Mouse (Mus musculus) liver, embryonic 12.5 days (tissue): Measurements from ENCODE around the gene Raet1e. TPM values are rescaled to one million over a fixed set of nuclear protein-coding genes. Genes with fewer than 3 reads are reported as not detected.
"Not testable (repeated sequence)": the region's sequence is repeated elsewhere in the genome, so short reads cannot be mapped to it uniquely, and the experiment has no call there.

Source experiments
- ATAC-seq: fragments of 200-750 bp; cut with Nextera tagmentation; 2 replicates; pipeline ENCODE4 v1.8.0; 2017; ENCODE audit warnings: moderate number of reproducible peaks, mild to moderate bottlenecking, moderate library complexity
- H3K27ac ChIP-seq: fragments of 300-500 bp; sonication (generic); 2 replicates; pipeline ENCODE4 v1.5.1; 2016; ENCODE audit warnings: mild to moderate bottlenecking
- H3K27me3 ChIP-seq: fragments of 300-500 bp; sonication (generic); replicated peaks from 2 replicates; pipeline ENCODE4 v1.6.1; 2016; ENCODE audit warnings: mild to moderate bottlenecking, moderate library complexity
- H3K36me3 ChIP-seq: fragments of 300-500 bp; sonication (generic); 2 replicates; pipeline ENCODE4 v1.6.1; 2016; ENCODE audit warnings: mild to moderate bottlenecking, moderate library complexity
- H3K4me1 ChIP-seq: fragments of 300-500 bp; sonication (generic); 2 replicates; pipeline ENCODE4 v1.6.1; 2016
- H3K4me2 ChIP-seq: fragments of 300-500 bp; sonication (generic); 2 replicates; pipeline ENCODE4 v1.6.1; 2016; ENCODE audit warnings: mild to moderate bottlenecking, moderate library complexity
- H3K4me3 ChIP-seq: fragments of 300-500 bp; sonication (generic); 2 replicates; pipeline ENCODE4 v1.5.1; 2016; ENCODE audit warnings: mild to moderate bottlenecking, moderate library complexity
- H3K9ac ChIP-seq: fragments of 300-500 bp; sonication (generic); 2 replicates; pipeline ENCODE4 v1.6.1; 2016; ENCODE audit warnings: mild to moderate bottlenecking, moderate library complexity
- H3K9me3 ChIP-seq: fragments of 300-500 bp; sonication (generic); replicated peaks from 2 replicates; pipeline ENCODE4 v1.6.1; 2016; ENCODE audit warnings: mild to moderate bottlenecking, moderate library complexity
- WGBS: fragments of 180-500 bp; shearing (Covaris S2); methylation state at CpG from one replicate; pipeline ENCODE4 v1.1.7; 2016; ENCODE audit not compliant: insufficient replicate concordance; 5-methylcytosine and 5-hydroxymethylcytosine counted together
- polyA plus RNA-seq: library from polyadenylated mRNA; unstranded; fragments of >200 nt; fragmentation: Nextera tagmentation; extraction: Ambion mirVana; gene quantifications from 2 replicates; pipeline ENCODE4 v1.2.1, GENCODE M21; 2016

Gene Raet1e
- polyA plus RNA-seq, 1 experiment from 2014 or later = 1.3 TPM

DNA sequence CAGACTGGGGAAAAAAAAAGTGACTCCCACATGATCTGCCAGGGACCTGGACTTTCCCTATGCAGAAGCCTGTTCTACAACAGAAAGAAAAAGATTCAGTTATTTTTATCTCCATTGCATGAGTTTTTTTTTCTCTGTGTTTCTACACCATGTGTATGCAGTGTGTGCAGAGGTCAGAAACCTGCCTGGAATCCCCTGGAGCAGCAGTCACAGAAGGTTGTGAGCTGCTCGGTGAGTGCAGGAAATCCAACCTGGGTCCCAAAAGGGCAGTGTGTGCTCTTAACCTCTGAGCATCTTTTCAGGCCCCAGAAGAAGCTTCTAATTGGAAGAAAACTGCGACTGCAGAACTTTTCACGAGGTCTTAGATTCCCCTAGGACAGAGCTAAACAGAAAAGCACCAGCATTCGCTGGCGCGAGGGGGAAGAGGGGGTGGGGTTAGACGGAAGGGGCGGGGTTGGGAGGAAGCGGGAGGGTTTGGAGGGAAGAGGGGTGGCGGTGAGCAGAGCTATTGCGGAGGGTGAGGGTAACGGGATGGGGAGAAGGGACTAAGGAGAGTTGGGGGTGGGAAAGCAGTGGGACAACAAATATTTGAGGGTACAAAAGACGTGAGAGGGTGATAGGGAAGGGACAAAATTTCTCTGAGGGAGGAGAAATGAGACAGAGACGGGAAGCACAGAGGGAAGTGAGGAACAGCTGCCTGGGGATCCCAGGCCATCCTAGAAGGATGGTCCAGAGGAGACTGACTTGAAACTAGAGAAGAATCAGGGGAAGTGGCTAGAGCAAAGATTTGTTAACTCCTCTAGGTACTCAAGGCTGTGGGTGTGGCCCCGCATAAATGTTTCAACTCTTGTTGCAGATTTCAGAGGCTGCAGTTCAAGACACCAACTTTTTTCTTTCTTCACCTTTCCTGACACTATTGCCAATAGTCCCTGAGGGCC lies 203.3 kb downstream of the Raet1e start:
- not testable (repeated sequence) for H3K4me3 ChIP-seq, H3K9me3 ChIP-seq, H3K36me3 ChIP-seq, H3K9ac ChIP-seq, H3K27ac ChIP-seq, H3K4me1 ChIP-seq, H3K27me3 ChIP-seq
- H3K4me2 ChIP-seq = peak overlapping the region; percentile 37
- 0 out of 2 replicates have a peak, but pooled peaks have one; percentile 40 for ATAC-seq
- WGBS = 1% methylated on average over 10 of the region's 15 CpGs

DNA sequence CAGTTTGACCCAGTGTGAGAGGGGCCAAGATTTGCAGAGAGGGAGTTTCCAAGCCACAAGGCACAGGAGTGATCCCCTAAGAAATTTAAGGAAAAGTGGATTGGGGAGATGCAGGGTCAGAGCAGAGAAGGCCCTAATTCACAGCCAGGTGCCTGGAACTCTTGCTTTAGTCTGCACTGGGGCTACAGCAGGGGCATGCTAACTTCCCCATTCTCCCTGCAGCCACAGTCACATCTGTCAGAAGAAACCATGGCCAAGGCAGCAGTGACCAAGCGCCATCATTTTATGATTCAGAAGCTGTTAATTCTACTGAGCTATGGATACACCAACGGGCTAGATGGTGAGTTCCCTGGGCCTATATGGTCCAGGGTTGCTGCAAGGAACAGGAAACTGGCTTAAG lies 204.1 kb downstream of the Raet1e start:
- ATAC-seq, H3K9ac ChIP-seq, H3K27ac ChIP-seq, H3K4me3 ChIP-seq, H3K27me3 ChIP-seq, H3K4me1 ChIP-seq, H3K36me3 ChIP-seq, H3K4me2 ChIP-seq, H3K9me3 ChIP-seq: not testable (repeated sequence)
- 40% methylated on average over 2 of the region's 2 CpGs for WGBS

GRCm38 (mm10) chr10:22364915-22365314 lies 206.5 kb downstream of the Raet1e start:
- not testable (repeated sequence) for H3K9me3 ChIP-seq, ATAC-seq, H3K27me3 ChIP-seq, H3K4me1 ChIP-seq, H3K36me3 ChIP-seq, H3K4me2 ChIP-seq, H3K9ac ChIP-seq, H3K27ac ChIP-seq, H3K4me3 ChIP-seq
- 42% methylated on average over 2 of the region's 2 CpGs for WGBS

- 6% methylated on average over 9 of the region's 10 CpGs for WGBS
- not testable (repeated sequence) for H3K27ac ChIP-seq, H3K4me1 ChIP-seq, H3K4me3 ChIP-seq, H3K4me2 ChIP-seq, H3K27me3 ChIP-seq, H3K9ac ChIP-seq, H3K36me3 ChIP-seq, H3K9me3 ChIP-seq, ATAC-seq
These were observed 222.9 kb downstream of the Raet1e start for GRCm38 (mm10) chr10:22381226-22381625.

DNA sequence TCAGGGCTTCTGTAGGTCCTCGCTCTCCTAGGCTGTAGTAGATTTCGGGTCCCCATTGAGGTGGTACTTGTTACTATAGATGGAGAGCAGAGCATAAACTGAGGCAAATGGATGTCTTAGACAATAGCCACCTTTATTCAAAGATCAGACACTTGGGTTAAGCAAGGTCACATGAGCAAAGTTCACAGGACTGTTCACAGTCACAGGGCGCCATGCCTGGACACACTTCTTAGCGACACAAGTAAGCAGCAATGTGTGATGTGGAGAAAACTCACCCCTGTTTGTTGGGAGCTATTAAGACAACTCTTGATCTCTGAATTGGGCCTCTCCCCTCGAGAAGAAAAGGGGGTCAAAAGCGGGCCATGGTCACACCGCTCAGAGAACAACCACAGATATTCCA lies 231.8 kb downstream of the Raet1e start:
- WGBS = 79% methylated on average over 7 of the region's 7 CpGs
- H3K9me3 ChIP-seq, H3K36me3 ChIP-seq, H3K4me3 ChIP-seq, ATAC-seq, H3K4me1 ChIP-seq, H3K27me3 ChIP-seq, H3K27ac ChIP-seq, H3K9ac ChIP-seq, H3K4me2 ChIP-seq: not testable (repeated sequence)

GRCm38 (mm10) chr10:22391616-22392015 lies 233.2 kb downstream of the Raet1e start:
- ATAC-seq, H3K4me2 ChIP-seq, H3K27me3 ChIP-seq, H3K4me1 ChIP-seq, H3K36me3 ChIP-seq, H3K9me3 ChIP-seq, H3K4me3 ChIP-seq, H3K27ac ChIP-seq, H3K9ac ChIP-seq: not testable (repeated sequence)
- 74% methylated on average over 4 of the region's 5 CpGs for WGBS

DNA sequence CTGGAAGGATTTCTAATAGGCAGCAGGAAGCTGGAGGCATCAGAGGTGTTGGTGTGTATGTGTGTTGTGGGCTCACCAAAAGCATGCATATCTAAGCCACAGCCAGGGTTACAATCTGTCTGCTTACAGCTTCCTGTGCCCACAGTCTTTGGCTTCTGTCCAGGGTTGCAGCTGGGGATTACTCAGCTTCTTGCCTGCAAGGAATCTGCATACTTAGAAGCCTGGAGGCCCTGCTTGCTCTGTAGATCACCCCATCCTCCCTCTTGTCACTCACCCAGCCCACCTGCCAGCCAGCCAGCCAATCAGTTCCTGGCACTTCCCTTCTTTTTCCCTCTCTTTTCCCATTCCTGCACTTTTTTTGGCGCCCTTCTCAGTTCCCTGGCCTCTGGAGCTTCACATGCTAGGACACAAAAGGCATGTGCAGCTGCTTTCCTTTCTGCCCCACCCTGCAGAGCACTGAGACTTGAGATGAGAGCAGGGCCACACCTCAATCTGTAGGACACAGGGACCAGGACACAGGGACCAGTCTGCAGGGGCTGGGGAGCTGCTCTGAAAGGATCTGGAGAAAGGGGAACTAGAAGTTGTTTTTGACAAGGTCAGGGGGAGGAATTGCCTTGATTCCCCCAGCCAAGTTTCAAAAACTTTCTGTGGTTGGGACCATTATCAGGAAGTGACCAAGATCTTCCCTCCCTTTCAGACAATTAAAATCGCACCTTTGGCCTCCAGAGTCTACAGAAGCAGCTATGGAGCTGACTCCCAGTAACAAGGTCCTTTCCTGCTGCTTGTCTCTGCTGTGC lies 234.9 kb downstream of the Raet1e start:
- WGBS = no CpG with 5 or more reads among the region's 2 CpGs
- not testable (repeated sequence) for H3K4me2 ChIP-seq, H3K9ac ChIP-seq, H3K4me3 ChIP-seq, H3K27ac ChIP-seq, H3K36me3 ChIP-seq, H3K4me1 ChIP-seq, ATAC-seq, H3K27me3 ChIP-seq, H3K9me3 ChIP-seq

DNA sequence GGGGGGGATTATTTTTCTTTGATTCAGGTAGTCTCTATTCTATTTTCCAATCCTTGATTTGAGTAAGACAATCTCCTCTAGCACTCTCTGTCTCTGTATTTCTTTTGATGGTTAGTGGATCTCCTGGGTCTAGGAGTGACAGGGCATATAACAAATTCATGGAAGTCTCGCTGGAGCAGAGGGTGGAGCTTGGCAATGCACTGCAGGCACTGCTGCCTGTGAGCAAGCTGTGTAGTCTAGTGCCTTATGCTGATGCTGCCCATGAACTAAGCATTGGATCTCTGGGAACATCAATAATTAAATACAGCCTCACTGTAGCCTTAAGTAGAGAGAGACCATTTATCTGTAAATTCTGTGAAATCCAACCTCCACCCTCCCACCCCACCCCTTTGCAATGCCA lies 238.3 kb downstream of the Raet1e start:
- not testable (repeated sequence) for ATAC-seq, H3K4me1 ChIP-seq, H3K4me2 ChIP-seq, H3K9me3 ChIP-seq, H3K4me3 ChIP-seq, H3K36me3 ChIP-seq, H3K27me3 ChIP-seq, H3K9ac ChIP-seq, H3K27ac ChIP-seq
- 33% methylated on average over 1 of the region's 1 CpGs for WGBS

GRCm38 (mm10) chr10:22402225-22402917 lies 244.0 kb downstream of the Raet1e start:
- not testable (repeated sequence) for H3K27ac ChIP-seq, H3K4me1 ChIP-seq, H3K4me3 ChIP-seq, H3K27me3 ChIP-seq, H3K9me3 ChIP-seq, H3K36me3 ChIP-seq, H3K4me2 ChIP-seq, H3K9ac ChIP-seq
- ATAC-seq = peak; percentile 64
- 2% methylated on average over 9 of the region's 11 CpGs for WGBS

GRCm38 (mm10) chr10:22413702-22414494 lies 255.5 kb downstream of the Raet1e start:
- not testable (repeated sequence) for H3K9me3 ChIP-seq, H3K27ac ChIP-seq, H3K4me3 ChIP-seq, H3K4me1 ChIP-seq, H3K9ac ChIP-seq, H3K36me3 ChIP-seq, H3K4me2 ChIP-seq, H3K27me3 ChIP-seq, ATAC-seq
- WGBS = 0% methylated on average over 1 of the region's 8 CpGs
